Mouse (Mus musculus) MEL (cell line): Measurements from ENCODE around the gene Pacsin1. TPM values are rescaled to one million over a fixed set of nuclear protein-coding genes. Genes with fewer than 3 reads are reported as not detected.
A peak's percentile ranks its signal among the peaks of the same experiment; 100 is the strongest.

Source experiments
- DNase-seq: peaks from one replicate; pipeline ENCODE4 v3.0.0; 2011; ENCODE audit warnings: low read depth, low spot score
- H3K27ac ChIP-seq: 2 replicates; pipeline ENCODE4 v1.5.1; 2012; ENCODE audit warnings: low read depth, mild to moderate bottlenecking, control low read depth, low read length, moderate library complexity; ENCODE audit not compliant: control insufficient read depth
- H3K27me3 ChIP-seq, 2 experiments: fragments of 150-350 bp in 1 of 2; sonication (generic) in 1 of 2; 2 replicates each; pipeline ENCODE4 v1.6.1; 2012; ENCODE audit warnings: low read length in 2 of 2, mild to moderate bottlenecking in 2 of 2, improper control_type of control experiment in 1 of 2, moderate library complexity in 1 of 2; ENCODE audit not compliant: insufficient read depth in 2 of 2, control insufficient read depth in 1 of 2
- H3K36me3 ChIP-seq, 2 experiments: 2 replicates each; pipeline ENCODE4 v1.6.1; 2012 to 2014; ENCODE audit warnings: low read length in 2 of 2, improper control_type of control experiment in 1 of 2, inconsistent platforms in 1 of 2, mild to moderate bottlenecking in 1 of 2; ENCODE audit not compliant: insufficient read depth in 2 of 2, control insufficient read depth in 1 of 2
- H3K4me1 ChIP-seq, 2 experiments: fragments of 150-350 bp in 1 of 2; sonication (generic) in 1 of 2; 2 replicates each; pipeline ENCODE4 v1.6.1; 2012; ENCODE audit warnings: low read length in 2 of 2, improper control_type of control experiment in 1 of 2, mild to moderate bottlenecking in 1 of 2; ENCODE audit not compliant: insufficient read depth in 2 of 2, control insufficient read depth in 1 of 2
- H3K4me3 ChIP-seq, 2 experiments: fragments of 150-350 bp in 1 of 2; sonication (generic) in 1 of 2; 2 replicates each; pipeline ENCODE4 v1.5.1; 2012; ENCODE audit warnings: low read depth in 2 of 2, low read length in 2 of 2, mild to moderate bottlenecking in 2 of 2, moderate library complexity in 2 of 2, control low read depth in 1 of 2, improper control_type of control experiment in 1 of 2; ENCODE audit not compliant: control insufficient read depth in 1 of 2, insufficient read depth in 1 of 2
- H3K79me2 ChIP-seq: 2 replicates; pipeline ENCODE4 v1.6.1; 2012; ENCODE audit warnings: mild to moderate bottlenecking, low read length, moderate library complexity; ENCODE audit not compliant: control insufficient read depth, poor library complexity, insufficient read depth
- H3K9ac ChIP-seq: 2 replicates; pipeline ENCODE4 v1.6.1; 2012; ENCODE audit warnings: low read depth, mild to moderate bottlenecking, control low read depth, low read length, moderate library complexity; ENCODE audit not compliant: control insufficient read depth, poor library complexity, severe bottlenecking
- H3K9me3 ChIP-seq: fragments of 150-350 bp; sonication (generic); replicated peaks from 2 replicates; pipeline ENCODE4 v1.6.1; 2012; ENCODE audit warnings: mild to moderate bottlenecking, low read length, improper control_type of control experiment, moderate library complexity; ENCODE audit not compliant: insufficient read depth
- CTCF ChIP-seq, 3 experiments: IDR thresholded peaks in 2 of 3; conservative IDR thresholded peaks in 1 of 3; 2 replicates each; pipeline ENCODE4 v1.5.1; 2011 to 2012; ENCODE audit warnings: low read length in 3 of 3, low read depth in 2 of 3, mild to moderate bottlenecking in 2 of 3, improper control_type of control experiment in 1 of 3, inconsistent platforms in 1 of 3, mixed read lengths in 1 of 3, moderate library complexity in 1 of 3; ENCODE audit not compliant: control insufficient read depth in 1 of 3, insufficient read depth in 1 of 3, poor library complexity in 1 of 3, severe bottlenecking in 1 of 3
- E2F4 ChIP-seq: IDR thresholded peaks from 2 replicates; pipeline ENCODE4 v1.6.1; 2011; ENCODE audit warnings: low read depth, low read length, improper control_type of control experiment, borderline replicate concordance
- ELF1 ChIP-seq: IDR thresholded peaks from 2 replicates; pipeline ENCODE4 v1.6.1; 2014; ENCODE audit warnings: low read depth, mild to moderate bottlenecking, inconsistent platforms, low read length, improper control_type of control experiment, moderate library complexity
- EP300 ChIP-seq, 2 experiments: IDR thresholded peaks; 2 replicates each; pipeline ENCODE4 v1.6.1; 2011; ENCODE audit warnings: improper control_type of control experiment in 2 of 2, low read length in 2 of 2, low read depth in 1 of 2, mild to moderate bottlenecking in 1 of 2
- GATA1 ChIP-seq: IDR thresholded peaks from 2 replicates; pipeline ENCODE4 v1.6.1; 2011; ENCODE audit warnings: low read depth, low read length, improper control_type of control experiment
- HCFC1 ChIP-seq: IDR thresholded peaks from 2 replicates; pipeline ENCODE4 v1.6.1; 2012; ENCODE audit warnings: low read depth, mild to moderate bottlenecking, inconsistent platforms, low read length, improper control_type of control experiment, moderate library complexity
- KAT2A ChIP-seq: conservative IDR thresholded peaks from 2 replicates; pipeline ENCODE4 v1.6.1; 2012; ENCODE audit warnings: low read depth, low read length, improper control_type of control experiment, inconsistent platforms
- MAFK ChIP-seq: IDR thresholded peaks from 2 replicates; pipeline ENCODE4 v1.6.1; 2011; ENCODE audit warnings: low read depth, mild to moderate bottlenecking, low read length, improper control_type of control experiment, borderline replicate concordance
- MAX ChIP-seq: IDR thresholded peaks from 2 replicates; pipeline ENCODE4 v1.6.1; 2011; ENCODE audit warnings: low read length, improper control_type of control experiment
- NELFE ChIP-seq: IDR thresholded peaks from 2 replicates; pipeline ENCODE4 v1.6.1; 2011; ENCODE audit warnings: low read depth, low read length, improper control_type of control experiment
- POLR2AphosphoS5 ChIP-seq: IDR thresholded peaks from 2 replicates; pipeline ENCODE4 v1.6.1; 2012; ENCODE audit warnings: low read depth, borderline replicate concordance, mild to moderate bottlenecking, inconsistent platforms, low read length, moderate library complexity, mixed read lengths
- RAD21 ChIP-seq: IDR thresholded peaks from 2 replicates; pipeline ENCODE4 v1.6.1; 2011; ENCODE audit warnings: mild to moderate bottlenecking, low read depth, low read length, improper control_type of control experiment
- USF1 ChIP-seq: IDR thresholded peaks from 2 replicates; pipeline ENCODE4 v1.6.1; 2014; ENCODE audit warnings: low read depth, mild to moderate bottlenecking, inconsistent platforms, low read length, improper control_type of control experiment, moderate library complexity
- USF2 ChIP-seq, 2 experiments: IDR thresholded peaks; 2 replicates each; pipeline ENCODE4 v1.6.1; 2011 to 2012; ENCODE audit warnings: improper control_type of control experiment in 2 of 2, low read length in 2 of 2, borderline replicate concordance in 1 of 2, inconsistent platforms in 1 of 2, low read depth in 1 of 2, mild to moderate bottlenecking in 1 of 2; ENCODE audit not compliant: insufficient read depth in 1 of 2
- ZC3H11A ChIP-seq: IDR thresholded peaks from 2 replicates; pipeline ENCODE4 v1.6.1; 2012; ENCODE audit warnings: low read depth, mild to moderate bottlenecking, inconsistent platforms, low read length, improper control_type of control experiment
- polyA plus RNA-seq, 2 experiments: library from polyadenylated mRNA; stranded (reverse) in 1 of 2; unstranded in 1 of 2; fragments of >175 nt in 1 of 2; fragments of >200 nt in 1 of 2; gene quantifications; 2 replicates each; pipeline versions ENCODE4 v1.2.1 to v1.2.4; 2012; ENCODE audit warnings: low replicate concordance in 2 of 2, low read depth in 1 of 2; ENCODE audit not compliant: insufficient read length in 2 of 2, insufficient read depth in 1 of 2, missing spikeins in 1 of 2
- total RNA-seq: library from RNA; depleted of rRNA; stranded (reverse); fragments of 300-350 nt; gene quantifications from 2 replicates; pipeline ENCODE4 v1.2.3, GENCODE M21; 2012

Pacsin1 gene
- total and polyA plus RNA-seq, 3 experiments, result 0.17 TPM; not detected in 2

DNA sequence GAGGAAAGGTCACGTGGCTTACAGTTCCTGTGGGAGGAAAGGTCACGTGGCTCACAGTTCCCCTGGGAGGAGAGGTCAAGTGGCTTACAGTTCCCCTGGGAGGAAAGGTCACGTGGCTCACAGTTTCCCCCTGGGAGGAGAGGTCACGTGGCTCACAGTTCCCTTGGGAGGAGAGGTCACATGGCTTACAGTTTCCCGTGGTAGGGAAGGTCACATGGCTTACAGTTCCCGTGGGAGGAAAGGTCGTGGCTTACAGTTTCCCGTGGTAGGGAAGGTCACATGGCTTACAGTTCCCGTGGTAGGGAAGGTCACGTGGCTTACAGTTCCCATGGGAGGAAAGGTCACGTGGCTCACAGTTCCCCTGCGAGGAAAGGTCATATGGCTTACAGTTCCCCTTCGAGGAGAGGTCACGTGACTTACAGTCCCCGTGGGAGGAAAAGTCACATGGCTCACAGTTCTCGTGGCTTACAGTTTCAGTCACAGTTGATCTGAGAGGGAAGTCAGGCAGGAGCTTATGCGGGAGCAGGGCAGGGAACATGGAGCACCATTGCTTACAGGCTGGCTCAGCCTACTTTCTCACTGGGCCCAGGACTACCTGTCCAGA lies 44.4 kb downstream of the Pacsin1 start:
- no peaks in the 10 kb centered on the region for H3K36me3 ChIP-seq
- H3K9ac ChIP-seq, result no peak overlapping the region
- H3K79me2 ChIP-seq, result no peaks in the 10 kb centered on the region
- no peaks in the 10 kb centered on the region; a peak in 1 of 4 replicates for H3K27me3 ChIP-seq
- TF ChIP-seq USF1, result peak; percentile 78
- TF ChIP-seq POLR2AphosphoS5, result no peak
- TF ChIP-seq USF2 (IDR thresholded peaks at IDR 0.05; ENCODE audit: borderline replicate concordance in 1 of 2, insufficient read depth in 1 of 2, low read depth in 1 of 2, low read length in 2 of 2), result peak in 1 of 2 experiments; percentile 61; a peak in 2 of 4 replicates
- no peak for TF ChIP-seq KAT2A
- peak; percentile 53; the same call in 1 of the 2 replicates for TF ChIP-seq MAX
- no peak for TF ChIP-seq MAFK
- no peak for TF ChIP-seq GATA1
- TF ChIP-seq E2F4, result no peak
- H3K4me3 ChIP-seq, result no peak overlapping the region
- H3K9me3 ChIP-seq, result no peaks in the 10 kb centered on the region
- DNase-seq, result peak; percentile 21
- no peaks in the 10 kb centered on the region for H3K4me1 ChIP-seq
- no peak overlapping the region for H3K27ac ChIP-seq

- H3K9me3 ChIP-seq, result no peaks in the 10 kb centered on the region
- no peak overlapping the region for H3K27ac ChIP-seq
- no peaks in the 10 kb centered on the region for H3K36me3 ChIP-seq
- H3K9ac ChIP-seq, result no peak overlapping the region
- TF ChIP-seq EP300 (IDR thresholded peaks at IDR 0.05; ENCODE audit: low read depth in 1 of 2, low read length in 2 of 2), result no peak
- TF ChIP-seq GATA1, result no peak
- no peak for TF ChIP-seq NELFE
- no peak for TF ChIP-seq ZC3H11A
- no peak for TF ChIP-seq HCFC1
- TF ChIP-seq ELF1, result no peak
- no peak for TF ChIP-seq CTCF (IDR thresholded peaks at IDR 0.05 in 2 of 3, conservative IDR thresholded peaks at IDR 0.05 in 1 of 3; ENCODE audit: control insufficient read depth in 1 of 3, insufficient read depth in 1 of 3, low read depth in 2 of 3, low read length in 3 of 3, poor library complexity in 1 of 3, severe bottlenecking in 1 of 3)
- no peak for TF ChIP-seq RAD21
- no peak for DNase-seq
- no peaks in the 10 kb centered on the region for H3K79me2 ChIP-seq
- H3K27me3 ChIP-seq, result no peaks in the 10 kb centered on the region; a peak in 1 of 4 replicates
- H3K4me1 ChIP-seq, result no peaks in the 10 kb centered on the region
- no peak overlapping the region for H3K4me3 ChIP-seq
Observed at GRCm38 (mm10) chr17:27700812-27701211, 45.5 kb downstream of the Pacsin1 start.
